Mouse (Mus musculus): Measurements from ENCODE around the gene Spc24.

The Spc24 gene

DNA sequence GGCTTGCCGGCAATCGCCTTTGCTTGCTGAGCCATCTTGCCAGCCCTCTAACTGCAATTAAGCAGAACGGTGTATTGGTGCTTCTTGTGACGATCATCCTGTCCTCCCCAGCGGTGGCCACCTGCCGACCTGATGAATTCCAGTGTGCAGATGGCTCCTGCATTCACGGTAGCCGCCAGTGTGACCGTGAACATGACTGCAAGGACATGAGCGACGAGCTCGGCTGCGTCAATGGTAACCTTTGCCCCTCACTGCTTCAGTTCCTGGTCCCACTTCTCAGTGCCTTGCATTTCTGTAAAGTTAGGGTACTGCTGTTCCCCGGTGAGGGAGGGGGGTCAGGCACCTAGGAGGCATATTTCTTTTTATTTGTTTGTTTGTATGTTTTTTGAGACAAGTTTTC lies 25.0 kb downstream of the Spc24 start:
- TF ChIP-seq GATA4 (IDR thresholded peaks at IDR 0.05; ENCODE audit: insufficient replicate concordance, low read length) = no peak

DNA sequence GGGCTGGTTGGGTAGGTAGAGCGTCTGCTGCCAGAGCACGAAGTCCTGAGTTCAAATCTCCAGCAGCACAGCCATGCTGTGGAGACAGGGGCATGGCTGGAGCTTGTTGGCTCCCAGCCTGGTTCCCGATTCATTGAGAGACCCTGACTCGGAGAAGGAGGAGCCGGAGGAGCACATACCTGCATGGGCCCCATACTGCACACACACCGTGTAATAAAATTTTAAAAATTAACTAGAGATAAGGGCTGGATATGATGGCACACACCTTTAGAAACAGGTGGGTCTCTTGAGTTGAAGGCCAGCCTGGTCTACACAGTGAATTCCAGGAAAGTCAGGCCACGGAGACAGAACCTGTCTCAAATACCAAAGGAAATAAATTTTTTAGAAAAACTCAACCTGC lies 26.1 kb downstream of the Spc24 start:
- no peak for TF ChIP-seq GATA4 (IDR thresholded peaks at IDR 0.05; ENCODE audit: insufficient replicate concordance, low read length)

DNA sequence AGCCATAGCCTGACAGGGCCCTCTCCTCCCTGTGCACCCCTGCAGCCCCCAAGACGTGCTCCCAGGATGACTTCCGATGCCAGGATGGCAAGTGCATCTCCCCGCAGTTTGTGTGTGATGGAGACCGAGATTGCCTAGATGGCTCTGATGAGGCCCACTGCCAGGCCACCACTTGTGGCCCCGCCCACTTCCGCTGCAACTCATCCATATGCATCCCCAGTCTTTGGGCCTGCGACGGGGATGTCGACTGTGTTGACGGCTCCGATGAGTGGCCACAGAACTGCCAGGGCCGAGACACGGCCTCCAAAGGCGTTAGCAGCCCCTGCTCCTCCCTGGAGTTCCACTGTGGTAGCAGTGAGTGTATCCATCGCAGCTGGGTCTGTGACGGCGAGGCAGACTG lies 26.7 kb downstream of the Spc24 start:
- TF ChIP-seq GATA4 (IDR thresholded peaks at IDR 0.05; ENCODE audit: insufficient replicate concordance, low read length) = no peak

DNA sequence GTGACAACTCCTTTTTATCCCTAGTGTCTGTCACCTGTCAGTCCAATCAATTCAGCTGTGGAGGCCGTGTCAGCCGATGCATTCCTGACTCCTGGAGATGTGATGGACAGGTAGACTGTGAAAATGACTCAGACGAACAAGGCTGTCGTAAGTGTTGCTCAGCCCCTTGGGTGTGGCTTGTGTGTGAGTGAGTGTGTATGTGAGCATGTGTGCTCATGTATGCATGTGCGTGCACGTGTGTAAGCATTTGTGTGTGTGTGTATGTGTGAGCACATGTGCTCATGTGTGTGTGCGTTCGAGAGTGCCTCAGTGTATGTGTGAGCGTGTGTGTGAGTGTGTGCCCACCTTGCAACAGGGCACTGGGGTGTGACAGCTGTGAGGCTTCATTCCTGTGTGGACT lies 27.8 kb downstream of the Spc24 start:
- no peak for TF ChIP-seq GATA4 (IDR thresholded peaks at IDR 0.05; ENCODE audit: insufficient replicate concordance, low read length)

DNA sequence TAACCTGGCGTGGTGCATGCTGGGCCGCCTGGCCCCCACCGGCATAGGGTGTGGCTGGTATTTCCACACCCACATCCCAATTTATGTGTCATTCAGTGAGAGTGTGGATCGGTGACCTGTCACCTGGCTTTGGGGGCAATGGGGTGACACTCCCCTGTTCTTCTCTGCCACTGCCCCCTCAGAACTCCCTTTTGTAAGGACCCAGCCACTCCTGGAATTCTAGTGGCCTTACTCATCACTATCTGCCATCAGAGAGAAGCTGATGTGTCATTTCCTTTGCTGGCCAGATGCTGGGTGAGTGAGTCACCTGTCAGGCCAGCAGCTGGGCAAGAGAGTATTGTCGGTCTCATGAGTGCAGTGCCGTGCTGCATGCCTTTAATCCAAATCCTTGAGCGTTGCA lies 30.8 kb downstream of the Spc24 start:
- TF ChIP-seq GATA4 (IDR thresholded peaks at IDR 0.05; ENCODE audit: insufficient replicate concordance, low read length) = no peak

DNA sequence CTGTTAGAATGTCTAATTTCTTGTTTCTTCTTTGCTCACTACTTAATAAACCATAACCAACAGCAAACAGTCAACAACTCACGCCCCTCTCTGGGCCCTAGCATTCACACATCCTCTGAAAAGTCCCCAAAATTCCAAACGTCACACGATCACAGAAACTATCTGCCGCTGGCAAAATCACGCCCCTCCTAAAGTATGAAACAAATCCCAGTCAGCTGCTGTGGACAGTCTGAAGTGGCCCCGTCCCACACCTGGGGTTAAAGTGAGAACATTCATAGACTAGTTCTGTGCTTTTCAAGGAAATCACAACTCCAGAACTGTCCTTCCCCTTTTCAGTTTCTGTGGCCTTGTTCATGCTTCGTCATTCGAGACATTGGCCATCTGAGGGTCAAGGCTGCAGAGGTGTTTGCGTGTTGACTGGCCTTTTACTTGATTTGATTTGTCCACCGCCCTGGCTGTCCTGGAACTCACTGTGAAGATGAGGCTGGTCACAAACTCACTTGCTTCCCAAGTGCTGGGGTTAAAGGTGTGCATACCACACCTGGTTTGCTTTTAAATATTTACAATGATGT lies 31.8 kb downstream of the Spc24 start:
- no peak; the same call in 1 of the 2 replicates for TF ChIP-seq GATA4 (IDR thresholded peaks at IDR 0.05; ENCODE audit: insufficient replicate concordance, low read length)

DNA sequence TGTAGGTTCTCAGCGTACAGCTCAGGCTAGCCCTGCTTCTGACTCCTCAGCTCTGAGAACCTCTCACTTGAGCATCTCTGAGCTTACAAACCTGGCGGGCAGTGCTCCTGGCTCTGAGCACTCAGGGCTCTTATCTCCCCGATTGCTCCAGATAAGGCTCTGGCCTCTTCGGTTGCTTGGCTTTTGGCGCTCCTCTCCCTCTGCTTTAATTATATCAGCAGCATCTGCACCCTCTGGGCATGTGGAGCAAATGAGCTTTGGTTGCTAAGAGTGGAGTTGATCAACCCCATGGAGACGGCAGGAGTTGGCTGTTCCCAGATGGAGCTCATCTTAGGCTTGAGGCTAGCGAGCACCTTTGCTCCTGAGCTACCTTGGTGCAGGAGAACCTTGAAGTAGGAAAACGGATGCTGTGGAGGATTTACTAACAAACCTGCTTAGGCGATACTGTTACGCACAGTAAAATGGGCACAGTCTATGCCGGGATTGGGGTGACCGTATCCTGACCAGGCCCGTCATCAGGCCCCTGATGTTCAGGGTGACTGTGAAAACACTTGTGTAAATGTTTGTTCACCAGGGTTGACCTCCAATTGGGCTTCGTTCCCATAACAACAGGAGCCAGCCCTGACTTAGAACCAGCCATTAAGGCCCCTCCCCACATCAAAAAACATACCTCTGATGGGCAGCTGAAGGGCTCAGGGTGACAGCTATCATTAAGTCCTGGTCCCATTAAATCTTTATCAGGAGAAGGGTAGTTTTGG lies 33.7 kb downstream of the Spc24 start:
- peak; percentile 90; the same call in 1 of the 2 replicates for TF ChIP-seq GATA4 (IDR thresholded peaks at IDR 0.05; ENCODE audit: insufficient replicate concordance, low read length)

DNA sequence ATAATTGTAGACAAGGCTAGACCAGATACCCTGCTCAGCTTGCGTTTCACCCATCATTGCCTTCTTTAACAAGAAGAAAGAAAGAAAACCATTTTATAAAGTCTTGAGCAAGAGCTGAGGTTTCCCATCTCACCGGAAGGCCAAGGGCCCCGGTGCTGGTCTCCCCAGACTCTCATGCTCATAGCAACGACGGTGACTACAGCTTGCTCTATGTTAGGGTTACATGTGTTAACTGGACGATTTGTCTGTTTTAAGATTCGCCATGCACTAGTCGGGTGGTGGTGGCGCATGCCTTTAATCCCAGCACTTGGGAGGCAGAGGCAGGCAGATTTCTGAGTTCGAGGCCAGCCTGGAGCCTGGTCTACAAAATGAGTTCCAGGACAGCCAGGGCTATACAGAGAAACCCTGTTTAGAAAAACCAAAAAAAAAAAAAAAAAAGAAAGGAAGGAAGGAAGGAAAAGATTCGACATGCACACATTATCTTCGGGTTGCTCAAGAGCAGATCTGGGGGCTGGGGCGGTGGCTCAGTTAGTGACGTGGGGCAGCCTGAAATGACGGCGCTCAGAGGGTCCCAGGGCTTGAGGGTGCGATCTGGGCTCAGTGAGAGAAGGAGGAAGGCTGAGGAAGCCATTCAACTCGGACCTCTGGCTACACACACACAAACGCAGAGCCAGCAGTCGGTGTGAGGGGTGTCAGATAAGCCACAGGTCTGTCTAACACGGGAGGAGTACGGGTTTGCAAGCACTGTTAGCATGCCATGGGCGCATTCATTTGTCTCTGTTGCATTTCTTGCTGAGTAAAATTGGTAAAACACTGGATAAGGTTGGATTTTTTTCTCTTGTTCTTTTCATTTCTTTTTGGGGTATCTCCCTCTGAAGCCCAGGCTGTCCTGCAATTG lies 34.6 kb downstream of the Spc24 start:
- TF ChIP-seq GATA4 (IDR thresholded peaks at IDR 0.05; ENCODE audit: insufficient replicate concordance, low read length) = no peak

DNA sequence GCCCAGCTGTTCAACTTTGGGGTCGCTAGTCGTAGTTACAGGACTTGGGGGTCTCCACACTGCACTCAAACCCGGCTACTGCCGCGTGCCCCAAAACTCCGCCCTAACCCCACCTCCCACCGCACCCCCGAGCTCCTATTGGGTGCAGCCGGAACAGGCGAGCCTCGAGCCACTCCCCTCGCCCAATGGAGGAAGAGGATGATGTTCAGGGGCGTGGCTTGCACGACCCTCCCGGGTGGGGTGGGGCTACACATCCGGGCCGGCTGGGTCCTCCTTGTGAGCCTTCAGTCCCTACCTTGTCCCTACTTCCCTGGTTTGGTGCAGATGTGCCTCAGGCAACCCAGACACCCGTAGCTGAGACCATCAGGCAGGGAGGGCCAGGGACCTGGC lies 36.0 kb downstream of the Spc24 start:
- no peak for TF ChIP-seq GATA4 (IDR thresholded peaks at IDR 0.05; ENCODE audit: insufficient replicate concordance, low read length)

DNA sequence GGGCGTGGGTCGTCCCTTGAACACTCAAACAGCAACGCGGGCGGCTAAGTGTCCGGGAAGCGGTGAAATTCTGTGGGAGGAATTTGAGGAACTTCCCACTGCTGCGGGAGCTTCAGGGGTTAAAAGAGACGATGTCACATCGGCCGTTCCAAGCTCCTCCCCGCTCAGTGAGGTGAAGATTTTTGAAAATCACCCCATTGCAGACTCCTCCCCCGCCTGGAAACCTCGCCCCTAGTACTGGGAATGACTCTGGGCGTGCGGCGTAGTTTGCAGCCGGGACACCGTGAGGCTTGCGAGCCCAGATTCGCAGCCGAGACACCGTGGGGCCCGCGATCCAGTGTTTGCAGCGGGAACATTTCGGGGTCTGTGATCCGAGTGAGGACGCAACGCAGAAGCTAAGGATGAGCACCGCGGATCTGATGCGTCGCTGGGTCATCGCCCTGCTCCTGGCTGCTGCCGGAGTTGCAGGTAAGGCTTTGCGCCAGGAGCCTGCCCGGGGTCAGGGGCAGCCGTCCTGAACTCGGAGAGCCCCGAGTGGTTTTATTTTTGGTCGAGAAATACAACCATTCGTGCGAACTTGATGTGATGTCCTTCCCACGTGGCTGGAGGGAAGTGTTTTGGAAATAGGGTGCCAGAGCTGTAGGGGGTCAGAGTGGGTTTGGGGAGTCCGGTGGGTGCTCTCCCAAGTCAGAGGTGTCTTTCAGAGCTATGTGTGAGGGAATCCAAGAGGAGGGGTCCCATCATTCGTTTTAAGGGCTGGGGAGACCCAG lies 36.5 kb downstream of the Spc24 start, which contains the start of gene Ldlr:
Gene Ldlr (plus strand): TSS at position 107 of the 770 bp plus-strand sequence.
- TF ChIP-seq GATA4 (IDR thresholded peaks at IDR 0.05; ENCODE audit: insufficient replicate concordance, low read length) = no peak

DNA sequence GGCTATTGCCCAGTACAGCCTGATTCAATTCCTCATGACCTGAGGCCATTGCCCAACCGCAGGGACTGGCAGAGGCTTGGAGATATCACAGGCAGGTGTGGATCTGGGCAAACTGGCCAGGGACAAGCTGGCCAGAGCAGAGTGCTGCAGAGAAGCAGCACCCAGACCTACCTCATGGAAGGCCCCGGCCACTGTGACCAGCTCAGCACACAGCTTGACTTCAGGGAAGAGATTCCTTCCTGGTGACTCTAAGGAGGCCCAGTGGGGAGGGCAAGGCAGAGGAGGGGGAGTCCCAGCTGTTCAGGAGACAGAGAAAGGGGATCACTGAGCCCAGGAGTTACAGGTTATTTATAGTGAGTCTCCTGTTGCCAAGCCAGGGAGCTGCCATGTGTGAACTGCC lies 39.1 kb downstream of the Spc24 start:
- peak; percentile 69; the same call in 1 of the 2 replicates for TF ChIP-seq GATA4 (IDR thresholded peaks at IDR 0.05; ENCODE audit: insufficient replicate concordance, low read length)

DNA sequence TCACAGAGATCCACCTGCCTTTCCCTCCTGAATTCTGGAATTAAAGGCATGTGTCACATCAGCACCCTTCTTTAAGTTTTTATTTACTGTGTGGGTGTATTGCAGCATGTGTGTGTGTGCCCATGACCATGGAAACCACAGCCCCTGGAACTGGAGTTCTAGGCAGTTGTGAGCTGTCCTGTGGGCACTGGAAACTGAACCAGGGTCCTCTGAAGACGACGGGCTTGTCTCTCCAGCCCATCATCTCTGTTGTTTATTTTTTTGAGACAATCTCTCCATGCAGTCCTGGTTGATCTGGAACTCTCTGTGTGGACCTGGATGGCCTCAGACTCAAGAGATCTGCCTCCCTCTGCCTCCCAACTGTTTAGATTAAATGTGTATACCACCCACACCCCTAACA lies 43.1 kb downstream of the Spc24 start:
- no peak for TF ChIP-seq GATA4 (IDR thresholded peaks at IDR 0.05; ENCODE audit: insufficient replicate concordance, low read length)

DNA sequence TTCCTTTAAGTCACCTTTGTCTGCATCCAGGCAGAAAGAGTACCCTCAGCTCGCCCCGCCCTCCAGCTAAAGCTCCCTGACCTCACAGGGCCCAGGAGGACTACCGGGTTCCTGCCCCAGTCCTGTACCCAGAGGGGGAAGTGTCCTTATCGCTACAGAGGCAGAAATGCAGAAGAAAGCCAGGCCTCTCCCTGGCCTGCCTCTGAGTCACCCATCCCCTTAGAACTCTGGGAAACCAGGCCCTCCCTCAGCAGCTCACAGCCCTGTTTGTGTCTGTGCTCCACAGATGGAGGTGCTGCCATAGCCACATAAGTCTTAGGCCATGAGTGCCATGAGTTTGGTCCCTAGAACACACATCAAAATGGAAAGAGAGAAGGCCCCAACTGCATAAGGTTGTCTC lies 44.8 kb downstream of the Spc24 start:
- no peak; the same call in 1 of the 2 replicates for TF ChIP-seq GATA4 (IDR thresholded peaks at IDR 0.05; ENCODE audit: insufficient replicate concordance, low read length)

DNA sequence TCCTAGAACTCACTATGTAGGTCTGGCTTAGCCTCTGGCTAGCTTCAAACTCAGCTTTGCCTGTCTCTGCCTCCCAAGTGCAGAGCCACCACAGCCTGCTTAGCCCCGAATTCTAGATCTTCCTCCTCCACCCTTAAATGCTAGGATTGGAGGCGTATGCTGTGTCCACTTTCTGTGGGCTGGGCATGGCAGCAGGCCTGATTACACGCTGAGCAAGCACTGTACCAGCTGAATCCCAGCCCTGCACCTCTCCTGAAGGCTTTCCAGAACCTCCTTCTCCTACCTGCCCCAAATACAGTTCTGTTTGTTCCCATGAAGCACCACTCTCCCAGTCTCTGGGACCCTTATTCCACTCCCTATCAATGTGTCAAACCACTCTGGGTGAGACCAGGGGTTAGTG lies 50.8 kb downstream of the Spc24 start:
- TF ChIP-seq GATA4 (IDR thresholded peaks at IDR 0.05; ENCODE audit: insufficient replicate concordance, low read length) = no peak
